Mouse (Mus musculus) ES-E14 (cell line): ENCODE data around the gene Nr2c1.

Experiments used
- CHD2 ChIP-seq: IDR thresholded peaks from 2 replicates; pipeline ENCODE4 v1.6.1; 2014; ENCODE audit warnings: mild to moderate bottlenecking, low read depth, low read length, inconsistent platforms
- HCFC1 ChIP-seq: IDR thresholded peaks from 2 replicates; pipeline ENCODE4 v1.6.1; 2012; ENCODE audit warnings: low read length, inconsistent platforms, borderline replicate concordance; ENCODE audit not compliant: insufficient read depth

- TF ChIP-seq HCFC1, result no peak
- no peak for TF ChIP-seq CHD2
Observed at GRCm38 (mm10) chr10:94122595-94122994, 25.2 kb upstream of the Nr2c1 start.
